Mouse (Mus musculus) olfactory bulb, adult 2 months (tissue): ENCODE data around the gene Amn1.
"Not testable (repeated sequence)": the region's sequence is repeated elsewhere in the genome, so short reads cannot be mapped to it uniquely, and the experiment has no call there.

Experiments used
- CTCF ChIP-seq: fragments of 200-500 bp; IDR thresholded peaks from 2 replicates; pipeline ENCODE4 v1.5.1; 2012; ENCODE audit warnings: low read depth, mild to moderate bottlenecking, low read length, moderate library complexity; ENCODE audit not compliant: insufficient read depth
- POLR2A ChIP-seq: fragments of 200-500 bp; IDR thresholded peaks from 2 replicates; pipeline ENCODE4 v1.6.1; 2012; ENCODE audit warnings: mild to moderate bottlenecking, low read depth, low read length, moderate library complexity; ENCODE audit not compliant: insufficient read depth

- not testable (repeated sequence) for TF ChIP-seq CTCF, POLR2A
Measured at GRCm38 (mm10) chr6:149191951-149192350, 3.4 kb upstream of the Amn1 start.
